Mouse (Mus musculus) thymus, adult 2 months (tissue): ENCODE data around the gene Gosr2.

Experiments
- CTCF ChIP-seq: fragments of 200-500 bp; IDR thresholded peaks from 2 replicates; pipeline ENCODE4 v1.5.1; 2012; ENCODE audit warnings: mild to moderate bottlenecking, control low read depth, low read length, moderate library complexity, borderline replicate concordance; ENCODE audit not compliant: control insufficient read depth, poor library complexity, insufficient read depth; ENCODE audit errors: extremely low read depth
- POLR2A ChIP-seq: fragments of 200-500 bp; IDR thresholded peaks from 2 replicates; pipeline ENCODE4 v1.6.1; 2012; ENCODE audit warnings: mild to moderate bottlenecking, low read length, control low read depth, moderate library complexity; ENCODE audit not compliant: control insufficient read depth, poor library complexity, insufficient read depth; ENCODE audit errors: extremely low read depth

DNA sequence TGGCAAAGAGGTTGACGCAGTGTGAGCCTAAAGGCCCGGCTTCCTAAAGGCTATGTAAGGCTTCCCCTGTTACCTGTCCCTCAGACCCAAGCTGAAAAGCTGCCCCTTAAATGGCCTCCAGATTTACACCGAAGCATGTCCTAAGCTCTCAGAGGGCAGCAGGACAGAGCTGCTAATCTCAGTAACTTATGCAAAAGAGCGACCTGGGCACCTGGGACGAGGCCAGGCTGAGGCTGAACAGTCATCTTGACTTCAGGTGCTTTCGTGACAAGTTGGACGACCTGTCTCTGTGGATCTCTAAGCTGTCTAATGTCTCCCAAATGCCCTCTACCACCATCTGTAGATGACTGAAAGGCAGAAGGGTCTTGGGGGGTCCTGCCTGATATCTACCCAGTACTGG is 34.6 kb upstream of the Gosr2 start:
- TF ChIP-seq CTCF = no peak
- TF ChIP-seq POLR2A = no peak
